30 mouse cellular contexts compared by ENCODE assay signal in the genomic region with DNA sequence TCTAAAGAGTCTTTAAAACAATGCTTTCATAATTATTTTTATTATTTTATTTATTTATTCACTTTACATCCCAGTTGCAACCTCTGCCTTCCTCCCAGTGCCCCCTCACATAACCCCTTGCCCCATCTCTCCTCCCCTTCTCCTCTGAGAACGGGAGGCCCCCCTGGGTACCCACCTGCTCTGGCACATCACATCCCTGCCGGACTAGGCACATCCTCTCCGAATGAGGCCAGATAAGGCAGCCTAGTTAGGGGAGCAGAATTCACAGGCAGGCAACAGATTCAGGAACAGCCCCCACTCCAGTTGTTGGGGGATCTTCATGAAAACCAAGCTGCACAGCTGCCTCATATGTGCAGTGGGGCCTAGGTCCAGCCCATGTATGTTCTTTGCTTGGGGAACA. TPM values are rescaled to one million over a fixed set of nuclear protein-coding genes. Genes with fewer than 3 reads are reported as not detected.
"Had no signal": no experiment of that assay in that cellular context is flagged by ENCODE, and none has a peak within 500 bp of the region (broad histone marks: within the 10 kb centered on the region; RNA-seq: fewer than 3 reads in every experiment).

No protein-coding gene starts in this region.

- H3K4me2 ChIP-seq: heart, embryonic 11.5 days; heart, embryonic 13.5 days; heart, embryonic 15.5 days; hindbrain, embryonic 13.5 days; hindbrain, embryonic 15.5 days; kidney, embryonic 15.5 days; limb, embryonic 12.5 days; liver, embryonic 11.5 days; liver, embryonic 13.5 days; liver, embryonic 15.5 days had no signal

- H3K4me3 ChIP-seq: gastrocnemius, adult 2 months; heart, adult 2 months; heart, embryonic 13.5 days; heart, embryonic 15.5 days; hindbrain, embryonic 13.5 days; hindbrain, embryonic 15.5 days; kidney, embryonic 15.5 days; limb, embryonic 12.5 days; liver, embryonic 13.5 days; liver, embryonic 15.5 days had no signal

- H3K36me3 ChIP-seq: heart, embryonic 13.5 days; heart, embryonic 15.5 days; hindbrain, embryonic 13.5 days; hindbrain, embryonic 15.5 days; kidney, embryonic 15.5 days; limb, embryonic 12.5 days; liver, embryonic 13.5 days; liver, embryonic 15.5 days had no signal

- DNase-seq: gastrocnemius, adult 2 months; gastrocnemius, postnatal 10 days; gastrocnemius, postnatal 36 days; heart, adult 2 months; heart, postnatal 14 days; heart, postnatal 36 days; kidney, adult 11 months; kidney, adult 2 months; kidney, adult 9 months; kidney, postnatal 14 days; kidney, postnatal 36 days; layer of hippocampus, adult 9-11 months; layer of hippocampus, postnatal 36 days; left cerebral cortex, postnatal 4 days; liver; liver, embryonic 13.5 days; liver, postnatal 0 days had no signal

- H3K9me3 ChIP-seq: heart, embryonic 13.5 days; heart, embryonic 15.5 days; hindbrain, embryonic 13.5 days; hindbrain, embryonic 15.5 days; kidney, embryonic 15.5 days; liver, embryonic 13.5 days; liver, embryonic 15.5 days had no signal

- H3K27ac ChIP-seq: gastrocnemius, adult 2 months; heart, adult 2 months; heart, embryonic 13.5 days; heart, embryonic 15.5 days; hindbrain, embryonic 13.5 days; hindbrain, embryonic 15.5 days; hindbrain, postnatal 0 days; kidney, embryonic 15.5 days; kidney, postnatal 0 days; limb, embryonic 12.5 days; liver, embryonic 13.5 days; liver, embryonic 15.5 days had no signal

- H3K4me1 ChIP-seq: heart, embryonic 13.5 days; heart, embryonic 15.5 days; hindbrain, embryonic 13.5 days; hindbrain, embryonic 15.5 days; kidney, embryonic 15.5 days; liver, embryonic 13.5 days; liver, embryonic 15.5 days had no signal

- H3K27me3 ChIP-seq: heart, embryonic 15.5 days; hindbrain, embryonic 13.5 days; hindbrain, embryonic 15.5 days; kidney, embryonic 15.5 days; limb, embryonic 12.5 days; liver, embryonic 13.5 days; liver, embryonic 15.5 days had no signal

- ATAC-seq: hindbrain, postnatal 0 days; intestine, embryonic 16.5 days; liver, postnatal 0 days had no signal

- H3K9ac ChIP-seq: heart, embryonic 13.5 days; heart, embryonic 15.5 days; hindbrain, embryonic 13.5 days; hindbrain, embryonic 15.5 days; kidney, embryonic 15.5 days; limb, embryonic 12.5 days; liver, embryonic 13.5 days; liver, embryonic 15.5 days; liver, postnatal 0 days had no signal

RNA-seq across cellular contexts. Expression of gene Ephb1, which starts 17.4 kb away (rescaled TPM):
- total RNA-seq: hematopoietic stem cell, adult 5-6 weeks had no signal
